Mouse (Mus musculus): ENCODE results near the gene Dlgap5. TPM values are rescaled to one million over a fixed set of nuclear protein-coding genes. Genes with fewer than 3 reads are reported as not detected.

The Dlgap5 gene
- total and polyA plus RNA-seq, 3 experiments, result 45.0 to 71.2 (median 62.4) TPM

DNA sequence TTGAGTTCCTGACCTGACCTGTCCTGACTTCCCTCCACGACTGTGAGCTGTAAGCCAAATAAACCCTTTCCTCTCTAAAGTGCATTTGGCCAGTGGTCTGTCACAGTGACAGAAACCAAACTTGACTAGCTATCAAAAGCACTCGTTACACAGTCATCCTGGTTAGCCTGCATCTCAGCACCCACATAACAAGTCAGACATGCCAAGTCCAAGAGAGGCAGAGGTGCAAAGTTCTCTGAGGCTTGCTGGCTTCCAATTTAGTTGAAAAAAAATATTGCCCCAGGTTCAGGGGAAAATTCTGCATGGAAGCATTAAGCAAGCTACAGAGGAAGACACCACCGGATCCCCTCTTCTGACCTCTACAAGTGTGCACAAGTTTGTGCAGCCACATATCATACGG, 65.0 kb downstream of the Dlgap5 start:
- no peaks in the 10 kb centered on the region for H3K27me3 ChIP-seq (ENCODE audit: control insufficient read depth in 1 of 2, insufficient read depth in 2 of 2, low read length in 2 of 2)
- no peak for DNase-seq (ENCODE audit: low read depth, low spot score)
- no peak for TF ChIP-seq TBP (IDR thresholded peaks at IDR 0.05; ENCODE audit: low read depth, low read length)
- TF ChIP-seq TAL1 (IDR thresholded peaks at IDR 0.05; ENCODE audit: low read length), result no peak
- TF ChIP-seq USF1 (IDR thresholded peaks at IDR 0.05; ENCODE audit: low read depth, low read length), result no peak
- no peak for TF ChIP-seq ELF1 (IDR thresholded peaks at IDR 0.05; ENCODE audit: low read depth, low read length)
- no peak for TF ChIP-seq TCF12 (IDR thresholded peaks at IDR 0.05; ENCODE audit: low read depth, low read length)
- TF ChIP-seq ZMIZ1 (IDR thresholded peaks at IDR 0.05; ENCODE audit: low read depth, low read length), result no peak
- no peak for TF ChIP-seq MYB (IDR thresholded peaks at IDR 0.05; ENCODE audit: low read depth, low read length)
- TF ChIP-seq USF2 (IDR thresholded peaks at IDR 0.05; ENCODE audit: borderline replicate concordance in 1 of 2, insufficient read depth in 1 of 2, low read depth in 1 of 2, low read length in 2 of 2), result no peak
- no peak for TF ChIP-seq ZNF384 (IDR thresholded peaks at IDR 0.05; ENCODE audit: low read depth, low read length)
- no peak for TF ChIP-seq E2F4 (IDR thresholded peaks at IDR 0.05; ENCODE audit: borderline replicate concordance, low read depth, low read length)
- no peak for TF ChIP-seq BHLHE40 (IDR thresholded peaks at IDR 0.05; ENCODE audit: borderline replicate concordance, low read depth, low read length)
- no peak for TF ChIP-seq RAD21 (IDR thresholded peaks at IDR 0.05; ENCODE audit: low read depth, low read length)
- TF ChIP-seq GATA1 (IDR thresholded peaks at IDR 0.05; ENCODE audit: low read depth, low read length), result no peak
- no peak overlapping the region for H3K4me3 ChIP-seq (ENCODE audit: control insufficient read depth in 1 of 2, insufficient read depth in 1 of 2, low read depth in 2 of 2, low read length in 2 of 2)
- H3K9ac ChIP-seq (ENCODE audit: control insufficient read depth, low read depth, low read length, poor library complexity, severe bottlenecking), result no peak overlapping the region
- no peak overlapping the region for H3K27ac ChIP-seq (ENCODE audit: control insufficient read depth, low read depth, low read length)
- peaks cover 5 to 14% of the 10 kb centered on the region in 2 experiments for H3K4me1 ChIP-seq (ENCODE audit: control insufficient read depth in 1 of 2, insufficient read depth in 2 of 2, low read length in 2 of 2)
- peaks cover 0 to 9% of the 10 kb centered on the region in 2 experiments; a peak in 2 of 4 replicates for H3K36me3 ChIP-seq (ENCODE audit: control insufficient read depth in 1 of 2, insufficient read depth in 2 of 2, low read length in 2 of 2)
- no peaks in the 10 kb centered on the region for H3K79me2 ChIP-seq (ENCODE audit: control insufficient read depth, insufficient read depth, low read length, poor library complexity)
- H3K9me3 ChIP-seq (replicated peaks; ENCODE audit: insufficient read depth, low read length), result no peaks in the 10 kb centered on the region

DNA sequence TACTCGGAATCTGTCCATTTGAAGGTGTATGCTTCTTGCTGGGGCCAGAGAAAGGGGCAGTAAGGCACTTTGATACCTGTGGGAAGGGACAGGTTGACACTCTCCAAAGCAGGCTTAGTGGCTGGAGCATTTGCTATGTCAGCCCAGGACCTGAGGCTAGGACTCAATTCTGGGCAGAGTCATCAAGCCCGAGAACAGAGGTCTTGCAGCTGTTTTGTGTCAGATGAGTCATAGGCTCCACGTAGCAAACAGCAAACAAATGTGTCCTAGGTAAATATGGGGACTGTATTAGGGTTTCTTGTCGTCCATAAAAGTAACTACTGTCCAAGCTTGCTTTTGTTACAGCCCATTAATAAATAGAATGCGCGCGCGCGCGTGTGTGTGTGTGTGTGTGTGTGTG, 65.9 kb downstream of the Dlgap5 start:
- DNase-seq (ENCODE audit: low read depth, low spot score), result no peak
- Histone ChIP-seq H3K4me1 (ENCODE audit: control insufficient read depth in 1 of 2, insufficient read depth in 2 of 2, low read length in 2 of 2) (peaks cover 5 to 15% of the 10 kb centered on the region in 2 experiments), H3K4me3 (ENCODE audit: control insufficient read depth in 1 of 2, insufficient read depth in 1 of 2, low read depth in 2 of 2, low read length in 2 of 2) (no peak overlapping the region), H3K36me3 (ENCODE audit: control insufficient read depth in 1 of 2, insufficient read depth in 2 of 2, low read length in 2 of 2) (peaks cover 0 to 9% of the 10 kb centered on the region in 2 experiments; a peak in 2 of 4 replicates), H3K27me3 (ENCODE audit: control insufficient read depth in 1 of 2, insufficient read depth in 2 of 2, low read length in 2 of 2) (no peaks in the 10 kb centered on the region), H3K27ac (ENCODE audit: control insufficient read depth, low read depth, low read length) (no peak overlapping the region), H3K9ac (ENCODE audit: control insufficient read depth, low read depth, low read length, poor library complexity, severe bottlenecking) (no peak overlapping the region), H3K79me2 (ENCODE audit: control insufficient read depth, insufficient read depth, low read length, poor library complexity) (no peaks in the 10 kb centered on the region), H3K9me3 (replicated peaks; ENCODE audit: insufficient read depth, low read length) (no peaks in the 10 kb centered on the region)
- TF ChIP-seq MYB (IDR thresholded peaks at IDR 0.05; ENCODE audit: low read depth, low read length), result no peak

DNA sequence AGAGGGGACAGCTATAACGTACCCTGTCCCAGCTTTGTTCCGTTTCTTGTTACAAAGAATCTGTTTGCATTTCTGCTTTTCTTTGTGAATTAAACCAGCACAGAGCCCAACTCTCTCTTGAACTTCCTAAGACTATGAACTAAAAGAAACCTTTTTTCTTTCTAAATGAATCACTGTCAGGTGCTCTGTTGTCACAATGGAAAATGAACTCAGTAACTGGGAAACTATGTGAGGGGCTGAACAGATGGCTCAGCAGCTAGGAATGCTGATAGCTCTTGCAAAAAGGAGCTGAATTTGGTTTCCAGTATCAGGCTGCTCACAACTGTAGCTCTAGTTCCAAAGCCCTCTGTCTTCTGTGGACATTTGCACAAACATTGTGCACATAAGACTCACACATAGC, 67.2 kb downstream of the Dlgap5 start:
- Histone ChIP-seq H3K4me3 (ENCODE audit: control insufficient read depth in 1 of 2, insufficient read depth in 1 of 2, low read depth in 2 of 2, low read length in 2 of 2) (no peak overlapping the region), H3K9me3 (replicated peaks; ENCODE audit: insufficient read depth, low read length) (no peaks in the 10 kb centered on the region), H3K36me3 (ENCODE audit: control insufficient read depth in 1 of 2, insufficient read depth in 2 of 2, low read length in 2 of 2) (peaks cover 0 to 9% of the 10 kb centered on the region in 2 experiments; a peak in 2 of 4 replicates), H3K9ac (ENCODE audit: control insufficient read depth, low read depth, low read length, poor library complexity, severe bottlenecking) (no peak overlapping the region), H3K27ac (ENCODE audit: control insufficient read depth, low read depth, low read length) (no peak overlapping the region), H3K79me2 (ENCODE audit: control insufficient read depth, insufficient read depth, low read length, poor library complexity) (no peaks in the 10 kb centered on the region), H3K4me1 (ENCODE audit: control insufficient read depth in 1 of 2, insufficient read depth in 2 of 2, low read length in 2 of 2) (peaks cover 5 to 15% of the 10 kb centered on the region in 2 experiments), H3K27me3 (ENCODE audit: control insufficient read depth in 1 of 2, insufficient read depth in 2 of 2, low read length in 2 of 2) (no peaks in the 10 kb centered on the region)
- TF ChIP-seq E2F4 (IDR thresholded peaks at IDR 0.05; ENCODE audit: borderline replicate concordance, low read depth, low read length) (no peak), RCOR1 (IDR thresholded peaks at IDR 0.05; ENCODE audit: low read depth, low read length) (no peak), BHLHE40 (IDR thresholded peaks at IDR 0.05; ENCODE audit: borderline replicate concordance, low read depth, low read length) (no peak), USF1 (IDR thresholded peaks at IDR 0.05; ENCODE audit: low read depth, low read length) (no peak), GATA1 (IDR thresholded peaks at IDR 0.05; ENCODE audit: low read depth, low read length) (no peak), NRF1 (IDR thresholded peaks at IDR 0.05; ENCODE audit: insufficient read depth, low read depth, low read length, poor library complexity, severe bottlenecking) (no peak)
- no peak for DNase-seq (ENCODE audit: low read depth, low spot score)
